Mouse (Mus musculus): ENCODE results near the gene Wfdc11.
"Not testable (repeated sequence)": the region's sequence is repeated elsewhere in the genome, so short reads cannot be mapped to it uniquely, and the experiment has no call there.

Gene Wfdc11

GRCm38 (mm10) chr2:164635266-164635665 is 38.6 kb downstream of the Wfdc11 start:
- DNase-seq: no peak

- no peak for DNase-seq
These were observed 52.1 kb downstream of the Wfdc11 start for GRCm38 (mm10) chr2:164621775-164622174.

GRCm38 (mm10) chr2:164619050-164619449 is 54.8 kb downstream of the Wfdc11 start:
- DNase-seq: no peak

- DNase-seq: no peak
These were observed 58.5 kb downstream of the Wfdc11 start for GRCm38 (mm10) chr2:164615386-164615785.

DNA sequence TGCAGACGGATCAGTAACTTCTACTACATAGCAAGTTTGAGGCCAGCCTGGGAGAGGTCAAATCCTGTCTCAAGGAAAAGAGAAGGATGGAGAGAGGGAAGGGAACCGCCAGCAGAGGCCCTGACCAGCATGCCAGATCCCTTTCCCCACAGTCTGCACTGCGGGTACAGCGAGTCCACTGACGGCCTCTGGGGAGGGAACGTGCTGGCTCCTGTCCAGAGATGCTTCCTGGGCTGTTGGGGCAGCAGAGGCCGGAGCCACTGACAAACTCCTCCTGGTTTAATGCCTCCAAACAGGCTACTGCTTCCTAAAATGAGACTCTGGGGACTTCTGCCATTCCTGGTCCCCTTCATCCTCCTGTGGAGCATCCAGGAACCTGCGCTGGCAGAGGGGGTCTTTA is 60.4 kb downstream of the Wfdc11 start, which contains the start of the genes Wfdc6b and Wfdc8:
Wfdc6b (plus strand) TSS at position 52 of the 400 bp plus-strand sequence.
Wfdc8 (minus strand) TSS at position 156 of the 400 bp plus-strand sequence.
- not testable (repeated sequence) for DNase-seq

All from thymus, postnatal 4 days (tissue).